Mouse (Mus musculus) Muller cell, postnatal 12 days (primary cell): ENCODE data around the gene Tagap.
"Not testable (repeated sequence)": the region's sequence is repeated elsewhere in the genome, so short reads cannot be mapped to it uniquely, and the experiment has no call there.

Experiments
- DNase-seq: peaks from one replicate; pipeline ENCODE4 v3.0.0-alpha.2; 2015; ENCODE audit errors: inconsistent ontology term

The Tagap gene

DNA sequence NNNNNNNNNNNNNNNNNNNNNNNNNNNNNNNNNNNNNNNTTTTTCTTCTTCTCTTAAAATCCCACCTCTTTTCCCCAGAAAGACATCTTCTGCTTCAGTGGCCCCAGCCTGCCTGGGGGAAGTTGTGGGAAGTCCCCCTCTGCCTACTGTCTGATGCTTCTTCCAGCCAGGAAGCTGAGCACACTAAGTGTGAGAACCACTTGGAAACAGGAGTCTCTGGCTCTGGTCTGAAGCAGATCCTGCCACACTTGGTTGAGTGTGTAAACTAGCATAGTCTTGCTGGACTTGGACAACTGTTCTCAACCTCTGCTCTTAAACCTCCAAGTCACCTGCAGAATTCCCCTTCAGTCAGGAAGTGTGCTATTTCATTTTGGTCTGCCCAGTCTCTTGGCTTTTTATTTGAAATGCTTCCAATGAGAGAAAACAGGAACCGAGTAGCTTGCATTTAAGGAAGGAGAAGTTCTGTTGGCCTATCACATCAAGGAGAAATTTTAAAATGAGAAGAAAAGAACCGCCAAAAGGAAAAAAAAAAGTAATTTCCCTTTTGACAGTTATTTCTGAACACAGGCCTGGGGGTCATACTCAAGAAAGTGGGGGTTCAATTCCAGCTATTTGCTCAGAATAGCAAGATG lies 11.1 kb upstream of the Tagap start:
- no peak for DNase-seq

- DNase-seq, result no peak
Observed at GRCm38 (mm10) chr17:7915791-7916190, 10.0 kb upstream of the Tagap start.

DNA sequence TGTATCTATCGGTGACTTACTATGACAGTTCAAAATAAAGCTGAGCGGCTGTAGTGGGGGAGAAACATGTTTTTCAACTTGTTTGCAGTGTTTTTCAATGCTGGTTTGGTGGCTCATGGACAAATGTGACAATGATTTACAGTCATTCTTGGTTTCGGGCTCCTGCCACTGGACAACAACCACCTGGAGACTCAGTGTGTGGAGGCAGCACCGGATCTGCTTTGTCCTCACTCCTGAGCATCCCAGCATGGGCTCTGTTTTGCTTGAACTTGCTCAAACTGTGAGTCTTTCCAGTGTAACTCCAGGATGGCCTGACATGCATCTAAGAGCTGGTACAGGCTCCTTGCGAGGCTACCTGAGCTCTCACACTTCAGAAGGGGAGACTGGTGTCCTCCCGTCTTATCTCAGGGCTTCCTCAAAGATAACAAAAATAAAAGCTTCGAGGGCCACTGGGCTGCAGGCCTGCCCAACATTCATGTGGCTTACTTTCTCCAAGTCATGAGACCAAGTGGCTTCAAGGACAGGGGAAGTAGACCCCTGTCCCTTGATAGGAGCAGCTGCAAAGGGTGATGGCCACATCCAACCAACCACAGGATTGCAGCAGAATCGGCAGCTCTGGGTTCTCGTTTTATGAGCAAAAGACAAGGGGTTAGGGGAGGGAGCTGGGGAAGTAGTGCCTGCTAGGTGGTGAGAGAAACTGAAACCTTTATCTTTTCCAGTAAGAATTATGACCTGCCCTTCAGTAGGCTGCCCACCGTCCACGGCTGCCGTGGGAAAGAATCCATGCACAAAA lies 8.8 kb upstream of the Tagap start:
- DNase-seq, result no peak

- DNase-seq, result no peak
Observed at GRCm38 (mm10) chr17:7918355-7918754, 7.4 kb upstream of the Tagap start.

DNA sequence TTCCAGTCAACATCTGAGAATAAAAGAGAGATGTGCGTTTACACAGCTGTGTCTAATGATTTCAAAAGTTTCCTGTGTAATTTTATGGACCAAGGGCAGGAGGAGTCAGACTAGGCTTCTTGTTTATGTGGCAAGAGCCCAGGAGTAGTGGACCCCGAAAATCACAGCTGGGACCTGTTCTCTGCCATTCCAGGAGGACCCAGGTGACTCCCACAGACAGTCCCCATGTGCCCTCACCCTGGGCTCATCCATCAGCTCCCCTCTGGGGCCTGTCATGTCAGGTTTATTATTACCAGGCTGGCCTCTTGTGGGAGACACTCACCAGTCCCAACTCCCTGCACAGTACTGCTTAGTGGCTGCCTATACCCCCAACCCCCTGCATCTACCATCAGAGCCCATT lies 6.6 kb upstream of the Tagap start:
- DNase-seq, result no peak

DNA sequence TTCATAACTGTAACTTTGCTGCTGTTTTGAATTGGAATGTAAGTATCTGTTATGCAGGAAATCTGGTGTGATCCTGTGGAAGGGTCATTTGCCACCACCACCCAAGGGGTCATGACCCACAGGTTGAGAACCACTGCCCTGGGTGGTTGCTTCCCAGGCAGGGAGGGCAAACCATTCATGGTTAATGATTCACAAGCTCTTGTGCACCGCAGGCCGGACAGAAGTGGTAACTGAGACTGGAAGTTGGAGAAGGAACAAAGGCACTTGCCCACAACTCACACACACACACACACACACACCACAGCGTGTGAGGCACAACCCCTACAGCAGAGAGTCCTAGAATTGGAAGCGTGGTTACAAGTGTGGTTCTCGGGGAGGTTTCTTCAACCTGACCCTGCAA lies 3.2 kb upstream of the Tagap start:
- no peak for DNase-seq

- no peak for DNase-seq
Observed at GRCm38 (mm10) chr17:7924185-7924725, 1.5 kb upstream of the Tagap start.

- no peak for DNase-seq
Observed at GRCm38 (mm10) chr17:7927582-7928535, 2.1 kb downstream of the Tagap start.

GRCm38 (mm10) chr17:7928662-7929061 lies 2.9 kb downstream of the Tagap start:
- no peak for DNase-seq

GRCm38 (mm10) chr17:7929279-7929678 lies 3.5 kb downstream of the Tagap start:
- no peak for DNase-seq

GRCm38 (mm10) chr17:7931096-7931990 lies 5.5 kb downstream of the Tagap start:
- no peak for DNase-seq

DNA sequence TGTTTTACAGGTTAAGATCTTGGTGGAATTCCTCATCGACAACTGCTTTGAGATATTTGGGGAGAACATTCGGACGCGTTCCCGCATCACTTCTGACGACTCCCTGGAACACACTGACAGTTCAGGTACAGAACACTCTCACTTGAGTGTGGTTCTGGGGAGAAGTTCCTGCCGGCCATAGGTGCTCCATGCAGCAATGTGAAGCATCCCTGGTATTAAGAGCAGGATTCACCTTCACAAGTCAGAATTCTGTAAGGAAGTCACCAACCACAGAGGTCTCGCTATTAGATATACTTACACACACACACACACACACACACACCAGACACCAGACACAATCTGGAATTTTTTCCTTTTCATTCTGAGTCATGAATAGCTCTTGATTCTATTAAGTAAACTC lies 6.3 kb downstream of the Tagap start:
- DNase-seq, result not testable (repeated sequence)

DNA sequence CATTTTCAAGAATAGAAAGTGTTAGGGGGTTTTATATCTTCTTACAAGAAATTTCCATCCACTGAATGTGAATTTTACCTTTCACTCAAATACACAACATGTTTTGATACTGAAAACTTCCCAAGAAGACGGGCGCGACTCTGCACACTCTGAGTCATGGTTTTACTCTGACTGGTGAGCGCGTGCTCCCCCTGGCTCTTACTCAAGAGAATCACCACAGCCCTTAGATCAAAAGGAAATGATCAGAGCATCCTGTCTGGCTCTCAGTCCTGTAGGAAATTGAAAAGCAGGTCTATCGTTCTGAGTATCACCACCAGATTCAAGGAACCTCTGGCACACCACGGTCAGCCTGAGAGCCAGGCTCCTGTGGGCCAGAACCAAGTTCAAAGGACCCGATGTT lies 13.8 kb downstream of the Tagap start:
- peak; percentile 38 for DNase-seq

DNA sequence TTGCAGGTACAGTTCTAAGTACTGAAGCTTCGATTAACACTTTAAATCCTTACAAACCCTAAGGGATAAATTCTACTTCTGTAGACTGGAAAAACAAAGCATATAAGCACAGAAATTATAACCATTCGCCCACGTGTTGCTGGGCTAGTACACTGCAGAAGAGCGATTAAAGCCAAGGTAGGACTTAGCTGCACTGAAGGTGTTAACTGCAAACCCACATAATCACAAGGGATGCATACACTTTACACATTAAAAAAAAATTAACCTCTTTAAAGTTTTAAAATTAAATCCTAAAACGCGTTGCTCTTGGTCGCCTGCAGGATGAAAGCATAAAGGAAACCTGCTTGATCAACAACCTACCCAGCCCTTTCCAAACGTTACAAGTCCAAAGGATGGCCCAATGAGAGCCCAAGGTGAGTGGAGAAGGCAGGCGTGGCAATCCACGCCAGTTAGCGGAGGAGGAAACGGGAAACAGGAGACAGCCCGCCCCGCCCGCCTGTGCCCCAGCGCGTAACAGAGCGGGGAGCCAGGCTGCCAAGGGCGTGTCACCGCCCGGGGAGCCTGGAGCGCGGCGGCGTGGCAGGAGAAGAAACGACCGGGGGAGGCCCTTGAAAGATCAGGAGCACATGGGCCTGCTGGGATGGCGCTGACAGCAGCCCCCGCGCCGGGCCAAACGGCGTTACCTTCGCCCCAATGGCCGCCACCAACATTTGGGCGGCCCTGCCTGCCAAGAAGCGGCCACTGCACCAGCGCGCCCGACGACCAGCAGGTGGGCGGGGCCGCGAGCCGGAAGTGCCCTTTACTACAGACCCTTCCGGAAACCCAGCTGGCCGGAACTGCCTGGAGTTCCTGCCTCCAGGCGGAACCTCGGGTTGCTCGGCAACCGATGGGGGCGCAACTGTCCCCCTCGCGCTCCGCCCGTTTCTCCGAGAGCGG lies 19.6 kb downstream of the Tagap start, which contains the start of gene Rsph3a:
Rsph3a (plus strand) TSS at position 498 of the 936 bp plus-strand sequence.
- peak; percentile 96 for DNase-seq

GRCm38 (mm10) chr17:7946053-7946627 lies 20.3 kb downstream of the Tagap start:
- DNase-seq, result not testable (repeated sequence)

GRCm38 (mm10) chr17:7951333-7951732 lies 25.5 kb downstream of the Tagap start:
- not testable (repeated sequence) for DNase-seq

- not testable (repeated sequence) for DNase-seq
Observed at GRCm38 (mm10) chr17:7957242-7957641, 31.4 kb downstream of the Tagap start.

DNA sequence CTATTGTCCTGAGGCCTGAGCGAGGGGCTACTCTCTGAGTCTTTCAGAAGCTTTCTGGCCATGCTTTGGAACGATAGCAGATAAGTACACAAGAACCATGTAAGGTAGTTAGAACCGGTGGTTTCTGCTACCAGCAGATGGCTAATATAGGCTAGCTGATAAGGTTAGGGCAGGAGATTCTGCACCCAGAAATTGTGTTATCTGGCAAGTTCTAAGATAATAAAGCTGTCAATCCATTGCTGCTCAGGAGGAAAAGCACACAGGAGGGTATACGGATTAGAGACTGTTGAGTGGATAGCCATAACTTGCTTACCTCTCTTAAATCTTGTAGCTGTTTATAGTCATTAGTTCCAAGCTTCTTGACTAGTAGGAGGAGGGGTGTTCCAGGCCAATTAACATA lies 37.5 kb downstream of the Tagap start:
- not testable (repeated sequence) for DNase-seq

- DNase-seq, result not testable (repeated sequence)
Observed at GRCm38 (mm10) chr17:7964398-7964797, 38.6 kb downstream of the Tagap start.
